Mouse (Mus musculus) hindbrain, embryonic 12.5 days (tissue): ENCODE data around the gene Pbrm1. TPM values are rescaled to one million over a fixed set of nuclear protein-coding genes. Genes with fewer than 3 reads are reported as not detected.

Source experiments
- ATAC-seq: fragments of 200-750 bp; cut with Nextera tagmentation; 2 replicates; pipeline ENCODE4 v1.8.0; 2017; ENCODE audit warnings: moderate TSS enrichment; ENCODE audit not compliant: low FRiP score
- H3K27ac ChIP-seq: fragments of 300-500 bp; sonication (generic); 2 replicates; pipeline ENCODE4 v1.5.1; 2016; ENCODE audit warnings: mild to moderate bottlenecking
- H3K27me3 ChIP-seq: fragments of 300-500 bp; sonication (generic); 2 replicates; pipeline ENCODE4 v1.6.1; 2016; ENCODE audit warnings: mild to moderate bottlenecking
- H3K36me3 ChIP-seq: fragments of 300-500 bp; sonication (generic); 2 replicates; pipeline ENCODE4 v1.6.1; 2016; ENCODE audit warnings: mild to moderate bottlenecking
- H3K4me1 ChIP-seq: fragments of 300-500 bp; sonication (generic); 2 replicates; pipeline ENCODE4 v1.6.1; 2016
- H3K4me2 ChIP-seq: fragments of 300-500 bp; sonication (generic); replicated peaks from 2 replicates; pipeline ENCODE4 v1.6.1; 2016; ENCODE audit warnings: mild to moderate bottlenecking
- H3K4me3 ChIP-seq: fragments of 300-500 bp; sonication (generic); 2 replicates; pipeline ENCODE4 v1.5.1; 2016; ENCODE audit warnings: mild to moderate bottlenecking
- H3K9ac ChIP-seq: fragments of 300-500 bp; sonication (generic); 2 replicates; pipeline ENCODE4 v1.6.1; 2016; ENCODE audit warnings: mild to moderate bottlenecking, moderate library complexity
- H3K9me3 ChIP-seq: fragments of 300-500 bp; sonication (generic); replicated peaks from 2 replicates; pipeline ENCODE4 v1.6.1; 2016; ENCODE audit warnings: mild to moderate bottlenecking
- WGBS: fragments of 180-500 bp; shearing (Covaris S2); methylation state at CpG from one replicate; pipeline ENCODE4 v1.1.7; 2016; 5-methylcytosine and 5-hydroxymethylcytosine counted together
- polyA plus RNA-seq: library from polyadenylated mRNA; unstranded; fragments of >200 nt; fragmentation: Nextera tagmentation; extraction: Ambion mirVana; gene quantifications from 2 replicates; pipeline ENCODE4 v1.2.1, GENCODE M21; 2016

The Pbrm1 gene
- polyA plus RNA-seq, 1 experiment from 2014 or later, result 191 TPM

GRCm38 (mm10) chr14:31129326-31130235, 110.6 kb downstream of the Pbrm1 start:
- Histone ChIP-seq H3K27ac (peak overlapping the region; percentile 92), H3K36me3 (peaks cover 2% of the 10 kb centered on the region), H3K27me3 (no peaks in the 10 kb centered on the region), H3K4me2 (peak overlapping the region; percentile 92), H3K4me1 (peaks cover 57% of the 10 kb centered on the region), H3K4me3 (peak overlapping the region; percentile 79), H3K9ac (no peak overlapping the region), H3K9me3 (no peaks in the 10 kb centered on the region)
- WGBS, result 67% methylated on average over 15 of the region's 15 CpGs
- no peak for ATAC-seq

GRCm38 (mm10) chr14:31130236-31131220, 111.6 kb downstream of the Pbrm1 start, which contains the start of gene Nt5dc2:
Gene Nt5dc2, plus strand, starts transcription at chr14:31131053.
- H3K4me1 ChIP-seq, result peaks cover 56% of the 10 kb centered on the region
- peak within 1 kb of the TSS; percentile 89 for H3K4me2 ChIP-seq
- no peaks in the 10 kb centered on the region for H3K27me3 ChIP-seq
- H3K4me3 ChIP-seq, result peak within 1 kb of the TSS; percentile 86
- ATAC-seq, result peak; percentile 84
- 5% methylated on average over 51 of the region's 63 CpGs for WGBS
- H3K27ac ChIP-seq, result peak within 1 kb of the TSS; percentile 92
- no peaks in the 10 kb centered on the region for H3K9me3 ChIP-seq
- peaks cover 11% of the 10 kb centered on the region for H3K36me3 ChIP-seq
- H3K9ac ChIP-seq, result peak within 1 kb of the TSS; percentile 94

GRCm38 (mm10) chr14:31131272-31131821, 112.4 kb downstream of the Pbrm1 start:
- Histone ChIP-seq H3K9ac (peak overlapping the region; percentile 94), H3K4me2 (peak overlapping the region; percentile 89), H3K27me3 (no peaks in the 10 kb centered on the region), H3K9me3 (no peaks in the 10 kb centered on the region), H3K36me3 (peaks cover 20% of the 10 kb centered on the region), H3K4me3 (peak overlapping the region; percentile 86), H3K27ac (peak overlapping the region; percentile 92), H3K4me1 (peaks cover 50% of the 10 kb centered on the region)
- ATAC-seq, result peak; percentile 31
- WGBS, result 0% methylated on average over 43 of the region's 43 CpGs

- Histone ChIP-seq H3K9me3 (no peaks in the 10 kb centered on the region), H3K4me3 (peak overlapping the region; percentile 86), H3K4me1 (peaks cover 43% of the 10 kb centered on the region), H3K4me2 (peak overlapping the region; percentile 89), H3K27ac (peak overlapping the region; percentile 40; the same call in 1 of the 2 replicates), H3K9ac (peak overlapping the region; percentile 94), H3K27me3 (no peaks in the 10 kb centered on the region), H3K36me3 (peaks cover 26% of the 10 kb centered on the region)
- 7% methylated on average over 6 of the region's 6 CpGs for WGBS
- no peak for ATAC-seq
Observed at GRCm38 (mm10) chr14:31132031-31132430, 113.1 kb downstream of the Pbrm1 start.

GRCm38 (mm10) chr14:31132491-31132975, 113.6 kb downstream of the Pbrm1 start:
- peaks cover 38% of the 10 kb centered on the region for H3K4me1 ChIP-seq
- no peaks in the 10 kb centered on the region for H3K27me3 ChIP-seq
- ATAC-seq, result no peak
- peak overlapping the region; percentile 94 for H3K9ac ChIP-seq
- WGBS, result 86% methylated on average over 7 of the region's 7 CpGs
- peak overlapping the region; percentile 86 for H3K4me3 ChIP-seq
- peaks cover 32% of the 10 kb centered on the region for H3K36me3 ChIP-seq
- H3K9me3 ChIP-seq, result no peaks in the 10 kb centered on the region
- no peak overlapping the region for H3K27ac ChIP-seq
- H3K4me2 ChIP-seq, result peak overlapping the region; percentile 89

- Histone ChIP-seq H3K4me3 (no peak overlapping the region), H3K4me2 (peak overlapping the region; percentile 89), H3K27me3 (no peaks in the 10 kb centered on the region), H3K9ac (peak overlapping the region; percentile 32; the same call in 1 of the 2 replicates), H3K9me3 (no peaks in the 10 kb centered on the region), H3K27ac (no peak overlapping the region), H3K4me1 (peaks cover 38% of the 10 kb centered on the region), H3K36me3 (peaks cover 38% of the 10 kb centered on the region)
- WGBS, result 77% methylated on average over 11 of the region's 11 CpGs
- no peak for ATAC-seq
Observed at GRCm38 (mm10) chr14:31133023-31133665, 114.2 kb downstream of the Pbrm1 start.

- ATAC-seq, result no peak
Observed at GRCm38 (mm10) chr14:31134015-31135000, 115.4 kb downstream of the Pbrm1 start.

GRCm38 (mm10) chr14:31135495-31136410, 116.8 kb downstream of the Pbrm1 start:
- no peak overlapping the region for H3K4me2 ChIP-seq
- no peak overlapping the region for H3K27ac ChIP-seq
- H3K4me1 ChIP-seq, result peaks cover 28% of the 10 kb centered on the region
- H3K4me3 ChIP-seq, result no peak overlapping the region
- no peak overlapping the region for H3K9ac ChIP-seq
- no peaks in the 10 kb centered on the region for H3K9me3 ChIP-seq
- WGBS, result 95% methylated on average over 34 of the region's 34 CpGs
- no peak for ATAC-seq
- H3K27me3 ChIP-seq, result no peaks in the 10 kb centered on the region
- peaks cover 64% of the 10 kb centered on the region for H3K36me3 ChIP-seq

More at GRCm38 (mm10) chr14:31134015-31135000, 115.4 kb downstream of the Pbrm1 start:
- Histone ChIP-seq H3K4me3 (no peak overlapping the region), H3K27me3 (no peaks in the 10 kb centered on the region), H3K36me3 (peaks cover 49% of the 10 kb centered on the region), H3K9me3 (no peaks in the 10 kb centered on the region), H3K27ac (no peak overlapping the region), H3K4me2 (no peak overlapping the region), H3K9ac (no peak overlapping the region), H3K4me1 (peaks cover 38% of the 10 kb centered on the region)
- 93% methylated on average over 25 of the region's 25 CpGs for WGBS

- Histone ChIP-seq H3K4me1 (peaks cover 28% of the 10 kb centered on the region), H3K9me3 (no peaks in the 10 kb centered on the region), H3K9ac (no peak overlapping the region), H3K27ac (no peak overlapping the region), H3K4me2 (no peak overlapping the region), H3K36me3 (peaks cover 73% of the 10 kb centered on the region), H3K27me3 (no peaks in the 10 kb centered on the region), H3K4me3 (no peak overlapping the region)
- no peak for ATAC-seq
- 93% methylated on average over 26 of the region's 26 CpGs for WGBS
Observed at GRCm38 (mm10) chr14:31136411-31137280, 117.7 kb downstream of the Pbrm1 start.
